Mouse (Mus musculus) B cell, adult 2 months (primary cell): ENCODE data around the gene Hsf4.
"Not testable (repeated sequence)": the region's sequence is repeated elsewhere in the genome, so short reads cannot be mapped to it uniquely, and the experiment has no call there.

Experiments
- DNase-seq, 2 experiments: peaks; one replicate each; pipeline ENCODE4 v3.0.0; 2022

Hsf4 gene

GRCm38 (mm10) chr8:105286907-105287306 lies 17.3 kb downstream of the Hsf4 start:
- no peak for DNase-seq

GRCm38 (mm10) chr8:105288231-105288630 lies 18.6 kb downstream of the Hsf4 start:
- DNase-seq, result no peak

GRCm38 (mm10) chr8:105288958-105289732 lies 19.5 kb downstream of the Hsf4 start:
- DNase-seq, result peak; percentile 97 to 98

- DNase-seq, result peak; percentile 46 to 51
Observed at GRCm38 (mm10) chr8:105289805-105290460, 20.3 kb downstream of the Hsf4 start, which contains the start of gene 4931428F04Rik. 4931428F04Rik (minus strand) TSS chr8:105289864.

GRCm38 (mm10) chr8:105290554-105291314 lies 21.1 kb downstream of the Hsf4 start:
- DNase-seq, result peak; percentile 94 to 95

GRCm38 (mm10) chr8:105291364-105291763 lies 21.8 kb downstream of the Hsf4 start:
- DNase-seq, result not testable (repeated sequence)

- DNase-seq, result peak in 1 of 2 experiments; percentile 35
Observed at GRCm38 (mm10) chr8:105291802-105292201, 22.2 kb downstream of the Hsf4 start.

GRCm38 (mm10) chr8:105292471-105292870 lies 22.9 kb downstream of the Hsf4 start:
- no peak for DNase-seq

GRCm38 (mm10) chr8:105293405-105293804 lies 23.8 kb downstream of the Hsf4 start:
- no peak for DNase-seq

GRCm38 (mm10) chr8:105294776-105295175 lies 25.2 kb downstream of the Hsf4 start:
- no peak for DNase-seq

GRCm38 (mm10) chr8:105295256-105295655 lies 25.7 kb downstream of the Hsf4 start:
- DNase-seq, result no peak

GRCm38 (mm10) chr8:105295895-105296573 lies 26.4 kb downstream of the Hsf4 start, which contains the start of gene Exoc3l:
Exoc3l (minus strand) TSS chr8:105296101.
- DNase-seq, result no peak

GRCm38 (mm10) chr8:105297511-105298192 lies 28.1 kb downstream of the Hsf4 start, which contains the start of gene E2f4:
E2f4 (plus strand) TSS chr8:105297663.
- DNase-seq, result peak; percentile 91 to 92

- no peak for DNase-seq
Observed at GRCm38 (mm10) chr8:105298351-105299252, 29.0 kb downstream of the Hsf4 start.

- DNase-seq, result no peak
Observed at GRCm38 (mm10) chr8:105299962-105300361, 30.4 kb downstream of the Hsf4 start.

- DNase-seq, result no peak
Observed at GRCm38 (mm10) chr8:105303396-105303795, 33.8 kb downstream of the Hsf4 start.

- DNase-seq, result no peak
Observed at GRCm38 (mm10) chr8:105303874-105304273, 34.3 kb downstream of the Hsf4 start.

GRCm38 (mm10) chr8:105304325-105305210 lies 35.0 kb downstream of the Hsf4 start:
- DNase-seq, result no peak

GRCm38 (mm10) chr8:105305211-105306145 lies 35.9 kb downstream of the Hsf4 start, which contains the start of gene Elmo3:
Elmo3 (plus strand) TSS chr8:105305601.
- peak; percentile 13 to 17 for DNase-seq
